Mouse (Mus musculus): ENCODE measurements around the gene Zcchc14. TPM values are rescaled to one million over a fixed set of nuclear protein-coding genes. Genes with fewer than 3 reads are reported as not detected.
A peak's percentile ranks its signal among the peaks of the same experiment; 100 is the strongest.

Gene Zcchc14
- polyA plus RNA-seq, 1 experiment from 2014 or later, result 19.9 TPM

DNA sequence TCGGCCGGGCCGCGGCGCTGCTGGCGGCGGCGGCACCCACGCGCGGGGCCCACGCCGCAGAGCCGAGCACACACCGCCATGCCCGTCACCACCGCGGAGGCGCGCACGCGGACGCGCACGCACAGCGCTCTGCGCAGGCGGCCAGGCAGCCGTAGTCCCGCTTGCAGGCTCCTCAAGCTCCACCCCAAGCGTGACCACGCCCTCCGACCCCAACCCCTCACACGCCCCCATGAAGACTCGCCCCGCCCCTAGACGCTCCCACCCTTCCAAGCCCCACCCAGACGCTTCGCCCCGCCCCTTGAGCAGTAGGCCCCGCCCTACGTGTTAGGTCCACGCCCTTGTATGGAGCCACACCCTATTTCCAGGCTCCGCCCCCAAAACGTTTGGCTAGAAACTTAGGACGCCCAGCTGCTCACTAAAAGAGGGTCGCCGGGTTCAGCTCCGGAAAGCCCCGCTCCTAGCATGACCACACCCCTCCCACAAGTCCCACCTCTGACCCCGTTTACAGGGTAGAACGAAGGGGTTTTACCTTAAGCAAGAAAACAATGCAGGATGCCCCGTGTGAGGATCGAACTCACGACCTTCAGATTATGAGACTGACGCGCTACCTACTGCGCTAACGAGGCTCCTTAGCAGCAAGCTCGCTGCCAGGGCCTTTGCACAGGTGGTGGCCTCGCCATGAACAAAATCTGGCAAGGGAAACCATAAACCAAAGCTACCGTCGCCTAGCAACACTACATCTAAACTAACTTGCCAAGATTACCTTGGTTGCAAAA, 73.8 kb downstream of the Zcchc14 start, which contains the start of gene Fbxo31:
Gene Fbxo31 (minus strand): TSS at position 131 of the 776 bp plus-strand sequence.
- Histone ChIP-seq H3K9me3 (no peaks in the 10 kb centered on the region), H3K36me3 (no peaks in the 10 kb centered on the region), H3K4me3 (peak within 1 kb of the TSS; percentile 92), H3K4me2 (peak within 1 kb of the TSS; percentile 90), H3K9ac (peak within 1 kb of the TSS; percentile 92), H3K4me1 (peaks cover 27% of the 10 kb centered on the region), H3K27me3 (no peaks in the 10 kb centered on the region), H3K27ac (peak within 1 kb of the TSS; percentile 33; the same call in 1 of the 2 replicates)
- ATAC-seq (ENCODE audit: insufficient number of reproducible peaks, insufficient read depth, low FRiP score, low TSS enrichment, low read depth), result peak; percentile 89
- WGBS, result under 1% methylated on average over 62 of the region's 63 CpGs

- Histone ChIP-seq H3K27ac (peak overlapping the region; percentile 33; the same call in 1 of the 2 replicates), H3K9ac (peak overlapping the region; percentile 92), H3K27me3 (no peaks in the 10 kb centered on the region), H3K9me3 (no peaks in the 10 kb centered on the region), H3K4me3 (peak overlapping the region; percentile 92), H3K4me2 (peak overlapping the region; percentile 90), H3K4me1 (peaks cover 31% of the 10 kb centered on the region), H3K36me3 (no peaks in the 10 kb centered on the region)
- under 1% methylated on average over 44 of the region's 44 CpGs for WGBS
- peak; percentile 17 for ATAC-seq (ENCODE audit: insufficient number of reproducible peaks, insufficient read depth, low FRiP score, low TSS enrichment, low read depth)
Observed at GRCm38 (mm10) chr8:121577751-121578675, 74.7 kb downstream of the Zcchc14 start.

DNA sequence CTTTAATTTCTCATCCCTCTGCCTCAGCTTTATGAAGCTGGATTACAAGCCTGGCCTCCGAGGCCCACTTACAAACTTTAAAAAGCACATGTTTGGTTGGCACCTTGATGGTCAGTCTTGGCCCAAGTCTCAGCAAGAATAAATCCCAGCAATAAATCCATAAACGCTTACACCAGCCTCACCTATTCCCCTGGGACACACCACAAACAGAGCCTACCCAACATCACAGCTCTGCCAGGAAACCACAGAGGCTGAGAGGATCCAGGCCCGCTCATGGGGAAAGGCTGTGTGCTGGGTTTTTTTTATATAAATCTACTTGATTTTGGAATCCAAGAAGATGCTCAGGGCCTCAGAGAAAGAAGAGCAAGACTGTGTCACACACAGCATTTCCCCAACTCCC, 77.0 kb downstream of the Zcchc14 start:
- Histone ChIP-seq H3K27ac (no peak overlapping the region), H3K4me1 (peaks cover 33% of the 10 kb centered on the region), H3K36me3 (no peaks in the 10 kb centered on the region), H3K27me3 (no peaks in the 10 kb centered on the region), H3K4me2 (no peak overlapping the region), H3K9ac (peak overlapping the region; percentile 11; the same call in 1 of the 2 replicates), H3K4me3 (no peak overlapping the region), H3K9me3 (no peaks in the 10 kb centered on the region)
- 74% methylated on average over 3 of the region's 3 CpGs for WGBS
- no peak for ATAC-seq (ENCODE audit: insufficient number of reproducible peaks, insufficient read depth, low FRiP score, low TSS enrichment, low read depth)

GRCm38 (mm10) chr8:121573275-121573674, 79.4 kb downstream of the Zcchc14 start:
- H3K9ac ChIP-seq, result no peak overlapping the region
- no peak for ATAC-seq (ENCODE audit: insufficient number of reproducible peaks, insufficient read depth, low FRiP score, low TSS enrichment, low read depth)
- H3K27ac ChIP-seq, result no peak overlapping the region
- no peak overlapping the region for H3K4me2 ChIP-seq
- H3K4me3 ChIP-seq, result no peak overlapping the region
- H3K4me1 ChIP-seq, result peaks cover 33% of the 10 kb centered on the region
- peaks cover 3% of the 10 kb centered on the region; the same call in 1 of the 2 replicates for H3K36me3 ChIP-seq
- 54% methylated on average over 3 of the region's 3 CpGs for WGBS
- no peaks in the 10 kb centered on the region for H3K27me3 ChIP-seq
- no peaks in the 10 kb centered on the region for H3K9me3 ChIP-seq

GRCm38 (mm10) chr8:121572121-121572520, 80.6 kb downstream of the Zcchc14 start:
- Histone ChIP-seq H3K4me1 (peaks cover 23% of the 10 kb centered on the region), H3K36me3 (peaks cover 3% of the 10 kb centered on the region; the same call in 1 of the 2 replicates), H3K27me3 (no peaks in the 10 kb centered on the region), H3K9ac (no peak overlapping the region), H3K27ac (no peak overlapping the region), H3K9me3 (no peaks in the 10 kb centered on the region), H3K4me3 (no peak overlapping the region), H3K4me2 (no peak overlapping the region)
- ATAC-seq (ENCODE audit: insufficient number of reproducible peaks, insufficient read depth, low FRiP score, low TSS enrichment, low read depth), result no peak
- 67% methylated on average over 7 of the region's 7 CpGs for WGBS

- no peak for ATAC-seq (ENCODE audit: insufficient number of reproducible peaks, insufficient read depth, low FRiP score, low TSS enrichment, low read depth)
- H3K27me3 ChIP-seq, result no peaks in the 10 kb centered on the region
- H3K4me2 ChIP-seq, result no peak overlapping the region
- H3K4me3 ChIP-seq, result no peak overlapping the region
- H3K9me3 ChIP-seq, result no peaks in the 10 kb centered on the region
- H3K27ac ChIP-seq, result no peak overlapping the region
- 83% methylated on average over 17 of the region's 17 CpGs for WGBS
- H3K36me3 ChIP-seq, result peaks cover 8% of the 10 kb centered on the region; the same call in 1 of the 2 replicates
- no peak overlapping the region for H3K9ac ChIP-seq
- H3K4me1 ChIP-seq, result peaks cover 10% of the 10 kb centered on the region
Observed at GRCm38 (mm10) chr8:121570801-121571200, 81.9 kb downstream of the Zcchc14 start.

GRCm38 (mm10) chr8:121570335-121570734, 82.4 kb downstream of the Zcchc14 start:
- Histone ChIP-seq H3K9me3 (no peaks in the 10 kb centered on the region), H3K27me3 (no peaks in the 10 kb centered on the region), H3K36me3 (peaks cover 13% of the 10 kb centered on the region), H3K9ac (no peak overlapping the region), H3K4me2 (no peak overlapping the region), H3K4me1 (peaks cover 7% of the 10 kb centered on the region), H3K27ac (no peak overlapping the region), H3K4me3 (no peak overlapping the region)
- no peak for ATAC-seq (ENCODE audit: insufficient number of reproducible peaks, insufficient read depth, low FRiP score, low TSS enrichment, low read depth)
- WGBS, result 83% methylated on average over 21 of the region's 21 CpGs

GRCm38 (mm10) chr8:121568321-121568720, 84.4 kb downstream of the Zcchc14 start:
- Histone ChIP-seq H3K27ac (no peak overlapping the region), H3K9ac (no peak overlapping the region), H3K9me3 (no peaks in the 10 kb centered on the region), H3K4me2 (no peak overlapping the region), H3K36me3 (peaks cover 29% of the 10 kb centered on the region), H3K4me3 (no peak overlapping the region), H3K27me3 (no peaks in the 10 kb centered on the region), H3K4me1 (peaks cover 6% of the 10 kb centered on the region)
- 70% methylated on average over 6 of the region's 6 CpGs for WGBS
- no peak for ATAC-seq (ENCODE audit: insufficient number of reproducible peaks, insufficient read depth, low FRiP score, low TSS enrichment, low read depth)

DNA sequence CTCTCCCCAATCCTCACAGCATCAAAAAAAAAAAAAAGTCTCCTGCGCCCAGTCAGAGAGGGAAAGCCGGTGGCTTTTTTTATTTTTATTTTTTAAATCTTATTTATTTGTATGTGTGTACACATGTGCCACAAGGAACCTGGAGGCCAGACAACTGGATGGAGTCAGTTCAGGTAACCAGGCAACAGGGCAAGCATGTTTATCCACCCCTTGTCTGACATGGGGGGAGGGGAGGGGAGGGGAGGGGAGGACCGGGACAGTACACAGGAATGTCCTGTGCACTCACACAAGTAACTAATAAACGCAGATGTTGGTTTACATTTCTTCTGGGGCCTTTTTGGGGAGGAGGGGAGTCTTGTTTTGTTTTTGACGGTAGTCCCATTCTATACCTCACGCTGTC, 89.0 kb downstream of the Zcchc14 start:
- Histone ChIP-seq H3K9ac (no peak overlapping the region), H3K27ac (no peak overlapping the region), H3K4me3 (no peak overlapping the region), H3K4me1 (no peaks in the 10 kb centered on the region), H3K4me2 (no peak overlapping the region), H3K36me3 (peaks cover 57% of the 10 kb centered on the region), H3K9me3 (no peaks in the 10 kb centered on the region), H3K27me3 (no peaks in the 10 kb centered on the region)
- ATAC-seq (ENCODE audit: insufficient number of reproducible peaks, insufficient read depth, low FRiP score, low TSS enrichment, low read depth), result no peak
- WGBS, result 64% methylated on average over 6 of the region's 6 CpGs

DNA sequence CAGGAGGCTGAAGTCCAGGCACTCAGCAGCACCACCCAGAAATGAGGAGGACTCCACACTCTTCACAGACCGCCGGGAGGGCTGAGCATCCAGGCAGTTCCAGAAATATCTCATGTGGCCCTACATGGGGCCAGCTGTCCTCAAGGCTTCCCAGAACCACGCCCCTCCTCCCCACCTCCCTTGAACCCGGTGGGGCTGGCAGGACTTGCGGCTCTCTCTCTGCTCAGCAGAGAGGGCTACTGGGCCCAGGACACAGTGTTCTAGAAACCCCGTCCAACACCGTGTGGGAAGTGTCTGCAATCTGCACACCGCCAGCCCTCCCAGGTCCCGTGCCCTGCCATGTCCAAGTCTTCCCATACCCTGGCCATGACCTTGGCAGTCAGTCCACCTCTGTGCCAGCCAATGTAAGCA, 89.8 kb downstream of the Zcchc14 start:
- 77% methylated on average over 9 of the region's 9 CpGs for WGBS
- Histone ChIP-seq H3K27ac (no peak overlapping the region), H3K4me2 (no peak overlapping the region), H3K36me3 (peaks cover 65% of the 10 kb centered on the region), H3K4me3 (no peak overlapping the region), H3K4me1 (no peaks in the 10 kb centered on the region), H3K27me3 (no peaks in the 10 kb centered on the region), H3K9ac (no peak overlapping the region), H3K9me3 (no peaks in the 10 kb centered on the region)
- no peak for ATAC-seq (ENCODE audit: insufficient number of reproducible peaks, insufficient read depth, low FRiP score, low TSS enrichment, low read depth)

DNA sequence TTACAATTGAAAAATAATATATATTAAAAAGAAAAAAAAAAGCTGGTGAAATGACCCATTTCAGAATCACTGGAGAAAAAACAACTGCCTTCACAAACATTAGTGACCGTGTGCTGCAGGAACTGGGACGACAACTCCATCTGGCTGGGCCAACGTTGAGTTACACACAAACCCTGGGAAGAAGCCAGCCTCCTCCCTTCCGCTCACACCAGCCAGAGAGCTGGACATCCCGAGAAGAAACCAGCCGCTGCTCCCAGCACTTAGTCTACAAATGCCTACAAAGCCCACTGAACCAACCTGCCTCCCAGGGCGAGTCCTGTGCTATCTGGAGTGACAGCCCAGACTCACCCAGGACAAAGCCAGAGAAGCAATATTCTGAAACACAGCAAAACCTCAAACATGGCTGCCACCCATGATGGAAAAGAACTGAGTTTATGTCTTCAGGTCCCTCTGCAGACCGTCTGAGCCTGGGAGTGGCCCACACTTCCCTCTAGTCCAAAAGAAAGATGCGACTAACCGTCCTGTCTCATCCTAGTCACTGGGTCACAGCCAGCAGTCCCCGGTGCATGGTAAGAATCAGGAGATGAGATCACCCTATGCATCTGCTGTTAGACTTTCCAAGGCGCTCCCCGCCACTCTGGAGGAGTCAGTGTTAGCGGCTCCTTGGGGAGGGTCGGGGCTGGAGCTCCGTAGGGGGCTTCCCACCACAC, 90.9 kb downstream of the Zcchc14 start:
- Histone ChIP-seq H3K9ac (no peak overlapping the region), H3K9me3 (no peaks in the 10 kb centered on the region), H3K27ac (no peak overlapping the region), H3K4me1 (no peaks in the 10 kb centered on the region), H3K36me3 (peaks cover 69% of the 10 kb centered on the region), H3K4me2 (no peak overlapping the region), H3K4me3 (no peak overlapping the region), H3K27me3 (no peaks in the 10 kb centered on the region)
- ATAC-seq (ENCODE audit: insufficient number of reproducible peaks, insufficient read depth, low FRiP score, low TSS enrichment, low read depth), result no peak
- 86% methylated on average over 16 of the region's 16 CpGs for WGBS
